Mouse (Mus musculus) retina, postnatal 1 day (tissue): ENCODE measurements around the gene Vmn2r41.
"Not testable (repeated sequence)": the region's sequence is repeated elsewhere in the genome, so short reads cannot be mapped to it uniquely, and the experiment has no call there.

Experiments used
- DNase-seq: peaks from one replicate; pipeline ENCODE4 v3.0.0-alpha.2; 2012

The Vmn2r41 gene

DNA sequence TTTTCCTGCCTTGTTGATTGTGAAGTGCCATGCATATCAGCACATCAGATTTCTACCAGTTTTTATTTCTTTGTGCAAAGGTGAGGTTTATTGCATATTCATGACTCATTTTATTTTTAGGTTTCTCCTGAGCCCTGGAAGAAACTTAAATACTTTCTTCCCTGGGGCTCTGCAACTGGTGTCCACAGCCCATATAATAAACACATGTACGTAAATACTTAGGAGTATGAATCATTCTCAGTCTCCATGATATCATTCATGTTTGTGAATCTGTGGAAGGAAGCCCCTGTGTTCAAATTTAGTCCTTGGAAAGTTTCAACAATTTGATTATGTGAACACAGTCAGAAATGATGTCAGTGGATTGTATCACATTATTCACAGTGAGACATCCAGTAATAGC, at the start of gene Vmn2r41:
TSS of gene Vmn2r41 (minus strand) at position 101 of the 400 bp plus-strand sequence.
- not testable (repeated sequence) for DNase-seq

- DNase-seq, result not testable (repeated sequence)
These were observed 38.8 kb upstream of the Vmn2r41 start, which contains the start of gene Vmn2r42 for GRCm38 (mm10) chr7:8200220-8200619. Gene Vmn2r42 (minus strand): TSS chr7:8200320.

- not testable (repeated sequence) for DNase-seq
These were observed 68.6 kb downstream of the Vmn2r41 start for GRCm38 (mm10) chr7:8092871-8093270.
